Mouse (Mus musculus) T-cell, adult 2 months (primary cell): Measurements from ENCODE around the gene Twnk.
"Not testable (repeated sequence)": the region's sequence is repeated elsewhere in the genome, so short reads cannot be mapped to it uniquely, and the experiment has no call there.

Experiments
- DNase-seq: peaks from one replicate; pipeline ENCODE4 v3.0.0; 2022; ENCODE audit warnings: low spot score

The Twnk gene

DNA sequence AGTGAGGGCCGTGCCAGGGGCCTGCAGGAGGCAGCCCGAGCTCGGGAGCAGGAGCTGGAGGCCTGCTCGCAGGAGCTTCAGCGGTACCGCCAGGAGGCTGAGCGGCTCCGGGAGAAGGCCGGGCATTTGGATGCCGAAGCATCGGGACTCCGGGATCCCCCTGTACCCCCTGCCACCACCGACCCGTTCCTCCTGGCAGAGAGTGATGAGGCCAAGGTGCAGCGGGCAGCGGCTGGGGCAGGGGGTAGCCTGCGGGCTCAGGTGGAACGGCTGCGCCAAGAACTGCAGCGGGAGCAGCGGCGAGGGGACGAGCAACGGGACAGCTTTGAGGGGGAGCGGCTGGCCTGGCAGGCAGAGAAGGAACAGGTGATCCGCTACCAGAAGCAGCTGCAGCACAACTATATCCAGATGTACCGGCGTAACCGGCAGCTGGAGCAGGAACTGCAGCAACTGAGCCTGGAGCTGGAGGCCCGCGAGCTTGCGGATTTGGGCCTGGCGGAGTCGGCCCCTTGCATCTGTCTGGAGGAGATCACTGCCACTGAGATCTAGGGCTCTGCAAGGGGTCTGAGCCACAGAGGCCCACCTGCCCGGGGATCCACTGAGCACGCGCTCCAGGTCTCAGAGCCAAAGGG, 20.6 kb downstream of the Twnk start:
- no peak for DNase-seq

DNA sequence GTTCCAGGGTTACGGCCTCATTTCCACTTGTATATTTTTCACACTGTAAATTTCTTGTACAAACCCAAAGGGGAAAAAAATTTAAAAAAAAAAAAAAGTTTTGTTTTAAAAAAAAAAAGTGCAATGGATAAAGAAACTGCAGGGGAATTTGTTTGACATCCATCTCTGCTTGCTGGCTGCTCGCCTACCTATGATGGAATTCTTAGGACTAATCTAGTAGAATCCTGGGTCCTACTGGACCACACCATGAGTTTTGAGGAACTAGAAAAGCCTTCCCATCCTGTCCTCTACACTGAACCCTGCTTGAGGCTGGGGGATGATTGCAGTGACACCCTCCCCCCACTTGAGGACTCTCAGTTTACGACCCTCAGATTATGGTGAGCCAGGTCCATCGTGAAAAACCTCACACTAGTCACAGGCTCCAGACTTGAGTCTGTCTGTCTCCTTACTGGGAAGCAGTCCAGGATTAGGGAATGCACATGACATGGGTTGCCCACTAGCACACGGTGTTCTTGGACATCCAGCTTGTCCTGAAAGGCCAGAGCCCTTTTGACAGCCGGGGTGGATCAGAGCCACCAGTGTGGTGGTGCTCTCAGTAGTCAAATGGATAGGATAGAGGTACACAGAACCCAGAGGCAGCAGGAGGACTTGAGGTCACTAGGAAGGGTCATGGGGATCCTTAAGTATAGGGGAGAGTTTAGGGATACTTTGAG, 21.7 kb downstream of the Twnk start:
- DNase-seq: no peak

- no peak for DNase-seq
Observed at GRCm38 (mm10) chr19:45027848-45028247, 22.4 kb downstream of the Twnk start.

GRCm38 (mm10) chr19:45028746-45029145, 23.3 kb downstream of the Twnk start:
- no peak for DNase-seq

DNA sequence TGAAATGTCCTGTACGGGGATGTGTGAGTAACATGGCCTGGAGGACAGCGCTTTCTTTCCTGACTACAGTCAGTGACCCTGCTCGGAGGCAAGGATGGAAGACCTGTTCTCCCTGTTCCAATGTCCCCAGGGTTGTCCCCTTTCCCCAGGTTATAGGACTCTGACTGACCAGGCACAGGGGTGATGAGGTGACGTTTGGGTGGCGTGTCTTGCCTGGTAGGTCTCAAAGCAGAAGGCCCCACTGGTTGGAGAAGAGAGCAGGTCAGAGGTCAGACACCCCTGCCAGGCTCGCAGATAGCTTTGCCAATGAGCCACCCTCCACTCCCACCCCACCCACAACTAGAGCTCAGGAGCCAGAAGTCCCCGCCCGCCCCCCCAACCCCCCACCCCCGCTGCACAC, 24.1 kb downstream of the Twnk start:
- no peak for DNase-seq

GRCm38 (mm10) chr19:45030111-45030510, 24.6 kb downstream of the Twnk start:
- DNase-seq: peak; percentile 57

- DNase-seq: peak; percentile 70
Observed at GRCm38 (mm10) chr19:45030746-45031693, 25.6 kb downstream of the Twnk start.

GRCm38 (mm10) chr19:45031780-45032179, 26.3 kb downstream of the Twnk start:
- peak; percentile 63 for DNase-seq

GRCm38 (mm10) chr19:45032570-45033332, 27.3 kb downstream of the Twnk start:
- no peak for DNase-seq

DNA sequence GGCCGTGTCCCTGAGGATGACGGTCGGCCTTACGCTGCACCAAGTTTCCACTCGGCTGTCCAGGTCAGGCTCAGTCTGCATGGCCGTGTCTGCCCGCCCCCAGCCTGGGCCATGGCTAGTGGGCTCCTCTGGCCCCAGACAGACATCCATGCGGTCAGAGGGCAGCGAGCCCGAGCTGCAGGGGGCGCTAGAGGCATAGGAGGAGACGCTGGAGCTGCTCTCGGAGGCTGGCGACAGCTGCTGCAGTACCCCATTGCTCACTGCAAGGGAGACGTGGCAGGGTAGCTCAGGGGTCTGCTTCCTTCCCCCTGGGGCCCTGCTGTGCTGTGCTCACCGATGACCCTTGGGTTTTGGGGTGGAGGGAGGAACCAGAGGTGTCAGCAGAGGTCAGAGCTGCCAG, 31.4 kb downstream of the Twnk start:
- peak; percentile 50 for DNase-seq

DNA sequence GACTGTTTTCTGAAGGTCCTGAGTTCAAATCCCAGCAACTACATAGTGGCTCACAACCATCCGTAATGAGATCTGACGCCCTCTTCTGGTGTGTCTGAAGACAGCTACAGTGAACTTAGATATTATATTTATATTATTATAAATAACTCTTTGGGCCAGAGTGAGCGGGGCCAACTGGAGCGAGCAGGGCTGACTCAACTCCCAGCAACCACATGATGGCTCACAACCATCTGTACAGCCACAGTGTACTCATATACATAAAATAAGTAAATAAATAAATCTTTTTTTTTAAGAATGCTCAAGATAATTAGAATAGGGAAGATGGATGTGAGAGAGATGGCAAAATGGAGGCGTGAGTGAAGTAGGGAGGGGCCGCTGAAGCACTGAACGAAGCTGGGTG, 32.7 kb downstream of the Twnk start:
- DNase-seq: not testable (repeated sequence)

- no peak for DNase-seq
Observed at GRCm38 (mm10) chr19:45040214-45040613, 34.8 kb downstream of the Twnk start.

GRCm38 (mm10) chr19:45044389-45044927, 39.0 kb downstream of the Twnk start:
- no peak for DNase-seq

- DNase-seq: no peak
Observed at GRCm38 (mm10) chr19:45045236-45045635, 39.8 kb downstream of the Twnk start.

DNA sequence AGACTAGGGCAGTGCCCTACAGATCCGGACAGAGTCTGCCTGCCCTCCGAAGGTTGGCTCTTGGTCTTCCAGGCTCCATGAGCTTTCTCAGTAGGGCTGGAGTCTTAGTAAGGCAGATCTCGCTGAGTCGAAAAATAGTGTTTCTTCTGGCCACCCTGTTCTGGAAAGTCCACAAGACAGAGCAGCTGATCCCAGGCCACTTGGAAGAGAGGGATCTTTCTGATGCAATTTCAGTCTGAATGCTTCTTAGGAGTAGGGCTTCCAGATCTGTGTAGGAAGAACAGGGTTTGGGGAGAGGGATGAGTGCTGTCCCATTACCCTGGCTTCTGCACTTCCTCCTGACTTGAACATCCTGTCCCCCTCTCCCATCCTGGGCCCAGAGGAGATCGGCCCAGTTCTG, 40.2 kb downstream of the Twnk start, which contains the start of gene Pdzd7:
Gene Pdzd7, minus strand, starts transcription at position 67 of the 400 bp plus-strand sequence.
- no peak for DNase-seq

GRCm38 (mm10) chr19:45046523-45047321, 41.3 kb downstream of the Twnk start:
- peak; percentile 72 for DNase-seq

DNA sequence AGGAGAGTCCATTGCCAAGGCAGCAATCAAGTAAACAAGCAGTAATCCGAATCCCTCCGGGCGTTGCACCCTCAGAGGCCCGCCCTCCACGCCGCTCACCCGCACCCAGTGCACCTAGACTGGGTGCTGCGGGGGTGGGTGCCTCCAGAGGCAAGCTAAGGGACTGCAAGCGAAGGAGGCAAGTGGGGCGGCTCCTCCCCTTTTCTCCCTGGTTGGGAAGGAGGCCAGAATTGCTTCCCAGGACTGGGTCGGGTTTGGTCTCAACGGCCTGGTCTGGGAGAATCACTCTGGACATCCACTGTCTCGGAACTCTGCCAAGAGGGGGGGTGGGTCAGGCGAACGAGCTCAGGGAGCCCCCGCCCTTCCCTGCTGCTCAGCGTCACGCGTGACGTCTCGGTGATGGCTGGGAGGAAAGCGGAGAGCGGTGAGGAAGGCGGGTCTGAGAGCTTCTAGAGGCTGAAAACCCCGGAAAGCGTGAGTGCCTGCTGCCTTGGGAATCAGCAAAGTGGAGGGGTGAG, 42.0 kb downstream of the Twnk start, which contains the start of gene Sfxn3:
Gene Sfxn3, plus strand, starts transcription at position 87 of the 518 bp plus-strand sequence.
- DNase-seq: peak; percentile 91

DNA sequence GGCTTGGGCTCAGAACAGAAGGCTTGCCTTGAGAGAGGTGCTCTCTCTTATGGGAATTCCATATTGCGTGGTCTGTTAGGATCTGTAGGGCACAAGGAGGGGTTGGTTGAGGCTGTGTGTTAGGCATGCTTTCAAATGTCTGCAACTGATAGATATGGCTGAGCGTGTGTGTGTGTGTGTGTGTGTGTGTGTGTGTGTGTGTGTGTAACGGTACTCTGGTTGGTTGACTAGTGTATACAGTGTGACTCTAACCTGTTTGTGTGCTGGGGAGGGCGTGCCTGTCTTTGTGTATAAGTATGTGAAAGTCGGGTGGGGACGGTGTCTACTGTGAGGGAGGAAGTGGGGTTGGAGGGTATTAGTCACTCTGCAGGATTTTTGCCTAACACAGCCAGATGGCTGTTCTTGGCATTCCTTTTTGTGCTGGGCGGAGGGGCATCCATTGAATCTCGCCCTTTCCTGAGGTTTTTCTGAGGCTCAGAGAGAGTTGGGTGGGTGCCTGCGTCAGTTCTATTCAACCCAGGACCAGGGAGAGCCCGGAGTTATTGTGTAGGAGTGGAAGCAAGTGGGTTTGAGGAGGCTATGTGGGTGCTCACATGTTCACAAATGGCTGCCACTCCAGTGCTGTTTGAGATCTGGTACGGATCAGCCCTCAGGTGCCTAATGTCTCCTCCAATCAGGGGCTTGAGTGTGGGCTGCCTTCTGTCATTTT, 42.6 kb downstream of the Twnk start:
- peak; percentile 80 for DNase-seq

DNA sequence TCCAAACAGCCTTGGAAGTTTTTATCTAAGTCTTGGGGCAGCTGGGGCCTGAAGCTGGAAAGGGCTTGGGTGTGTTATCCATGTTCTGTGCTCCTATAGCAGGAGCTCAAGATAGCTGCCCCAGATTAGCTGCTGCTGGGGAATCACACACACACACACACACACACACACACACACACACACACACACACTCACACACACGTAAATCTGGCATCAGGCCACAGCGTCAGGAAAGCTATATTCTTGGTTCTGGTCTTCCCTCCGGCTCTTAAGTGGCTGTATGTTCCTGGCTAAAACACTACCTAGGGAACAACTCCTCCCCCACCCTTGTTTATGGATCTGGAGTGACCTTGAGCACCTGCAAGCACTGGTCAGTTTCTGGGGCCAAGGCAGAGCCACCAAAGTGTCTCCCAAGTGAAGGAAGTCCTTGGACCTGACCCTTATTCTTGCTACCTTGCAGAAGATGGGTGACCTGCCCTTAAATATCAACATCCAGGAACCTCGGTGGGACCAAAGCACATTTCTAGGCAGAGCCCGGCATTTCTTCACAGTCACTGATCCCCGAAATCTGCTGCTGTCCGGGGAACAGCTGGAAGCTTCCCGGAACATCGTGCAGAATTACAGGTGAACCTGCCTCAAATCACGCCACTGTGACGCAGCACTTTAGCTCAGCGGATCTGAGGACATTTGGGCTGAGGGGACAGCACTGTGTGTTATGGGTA, 43.3 kb downstream of the Twnk start:
- no peak for DNase-seq
